Mouse (Mus musculus) heart, embryonic 15.5 days (tissue): ENCODE results near the gene Tcam1. TPM values are rescaled to one million over a fixed set of nuclear protein-coding genes. Genes with fewer than 3 reads are reported as not detected.

Experiments used
- ATAC-seq: fragments of 200-750 bp; cut with Nextera tagmentation; replicated peaks from 2 replicates; pipeline ENCODE4 v1.8.0; 2017; ENCODE audit warnings: low read depth, moderate TSS enrichment; ENCODE audit not compliant: insufficient number of reproducible peaks, insufficient read depth, low FRiP score
- H3K27ac ChIP-seq: fragments of 300-500 bp; sonication (generic); 2 replicates; pipeline ENCODE4 v1.5.1; 2015; ENCODE audit warnings: mild to moderate bottlenecking, inconsistent platforms
- H3K27me3 ChIP-seq: fragments of 300-500 bp; sonication (generic); 2 replicates; pipeline ENCODE4 v1.6.1; 2015; ENCODE audit warnings: inconsistent platforms
- H3K36me3 ChIP-seq: fragments of 300-500 bp; sonication (generic); 2 replicates; pipeline ENCODE4 v1.6.1; 2015; ENCODE audit warnings: mild to moderate bottlenecking, inconsistent platforms
- H3K4me1 ChIP-seq: fragments of 300-500 bp; sonication (generic); replicated peaks from 2 replicates; pipeline ENCODE4 v1.6.1; 2015; ENCODE audit warnings: inconsistent platforms
- H3K4me2 ChIP-seq: fragments of 300-500 bp; sonication (generic); 2 replicates; pipeline ENCODE4 v1.6.1; 2015; ENCODE audit warnings: inconsistent platforms, mild to moderate bottlenecking, moderate library complexity
- H3K4me3 ChIP-seq: fragments of 300-500 bp; sonication (generic); 2 replicates; pipeline ENCODE4 v1.5.1; 2015; ENCODE audit warnings: mild to moderate bottlenecking, inconsistent platforms
- H3K9ac ChIP-seq: fragments of 300-500 bp; sonication (generic); 2 replicates; pipeline ENCODE4 v1.6.1; 2015; ENCODE audit warnings: mild to moderate bottlenecking, inconsistent platforms
- H3K9me3 ChIP-seq: fragments of 300-500 bp; sonication (generic); replicated peaks from 2 replicates; pipeline ENCODE4 v1.6.1; 2016; ENCODE audit warnings: inconsistent platforms
- WGBS: fragments of 180-500 bp; shearing (Covaris S2); methylation state at CpG from one replicate; pipeline ENCODE4 v1.1.7; 2015; ENCODE audit warnings: mixed read lengths; 5-methylcytosine and 5-hydroxymethylcytosine counted together
- polyA plus RNA-seq: library from polyadenylated mRNA; unstranded; fragments of >200 nt; fragmentation: Nextera tagmentation; extraction: Ambion mirVana; gene quantifications from 2 replicates; pipeline ENCODE4 v1.2.1, GENCODE M21; 2015

The Tcam1 gene
- polyA plus RNA-seq, 1 experiment from 2014 or later, result not detected

GRCm38 (mm10) chr11:106318406-106319366 is 42.2 kb downstream of the Tcam1 start:
- Histone ChIP-seq H3K4me3 (no peak overlapping the region), H3K36me3 (no peaks in the 10 kb centered on the region), H3K9me3 (no peaks in the 10 kb centered on the region), H3K9ac (no peak overlapping the region), H3K27me3 (no peaks in the 10 kb centered on the region), H3K4me2 (no peak overlapping the region), H3K27ac (no peak overlapping the region), H3K4me1 (peaks cover 7% of the 10 kb centered on the region)
- no peak for ATAC-seq
- 58% methylated on average over 21 of the region's 21 CpGs for WGBS

DNA sequence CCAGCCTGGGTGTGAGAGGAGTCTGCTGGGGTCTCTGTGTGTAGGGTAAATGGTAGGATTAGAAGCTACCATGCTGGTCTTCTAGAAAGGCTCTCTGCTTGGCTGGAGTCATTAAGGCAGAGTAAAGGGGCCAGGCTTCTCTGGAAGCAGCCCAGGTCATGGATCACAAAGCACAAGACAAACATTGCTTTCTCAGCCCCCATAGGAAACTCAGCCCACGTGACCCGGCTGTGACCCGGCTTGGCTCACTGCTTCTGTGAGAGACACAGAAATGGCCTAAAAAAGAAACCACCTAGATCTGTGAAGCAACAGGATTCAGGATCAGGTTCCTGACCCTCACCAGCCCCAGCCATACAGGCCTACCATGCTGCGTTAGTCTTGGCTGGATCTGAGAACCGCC is 48.4 kb downstream of the Tcam1 start:
- ATAC-seq, result no peak
- H3K9ac ChIP-seq, result no peak overlapping the region
- no peaks in the 10 kb centered on the region for H3K36me3 ChIP-seq
- 76% methylated on average over 5 of the region's 5 CpGs for WGBS
- no peaks in the 10 kb centered on the region for H3K9me3 ChIP-seq
- no peak overlapping the region for H3K27ac ChIP-seq
- peaks cover 18% of the 10 kb centered on the region for H3K4me1 ChIP-seq
- no peak overlapping the region for H3K4me3 ChIP-seq
- no peak overlapping the region for H3K4me2 ChIP-seq
- H3K27me3 ChIP-seq, result no peaks in the 10 kb centered on the region

DNA sequence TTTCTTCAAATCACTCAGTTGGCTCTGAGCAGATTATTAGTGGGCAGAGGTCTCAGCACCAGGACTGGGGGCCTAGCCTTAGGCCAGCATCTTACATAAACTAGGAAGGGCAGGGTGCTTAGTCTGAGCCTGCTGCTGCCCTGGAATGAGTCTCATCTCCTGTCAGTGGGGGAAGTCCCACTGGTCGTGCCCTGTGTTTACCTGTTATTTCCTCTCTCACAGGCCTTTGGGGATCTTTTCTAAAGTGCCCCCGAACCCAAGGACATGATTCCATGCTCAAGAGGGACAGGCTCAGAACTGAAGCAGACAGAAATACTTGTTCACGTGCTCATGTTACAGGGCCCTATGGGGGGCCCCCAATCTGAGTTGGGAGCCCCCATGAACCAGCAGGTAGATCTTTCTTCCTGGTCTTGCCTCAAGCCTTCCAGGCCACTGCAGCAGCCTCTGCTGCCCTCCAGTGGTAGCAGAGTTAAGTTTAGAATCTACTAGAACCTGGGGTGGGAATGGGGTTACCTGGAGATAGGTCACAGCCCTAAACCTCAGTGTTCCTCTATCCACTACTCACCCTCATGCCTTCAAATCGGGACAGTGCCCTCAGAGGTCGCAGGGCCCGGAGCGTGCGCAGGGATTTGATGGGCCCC is 49.2 kb downstream of the Tcam1 start:
- Histone ChIP-seq H3K36me3 (no peaks in the 10 kb centered on the region), H3K9ac (no peak overlapping the region), H3K27me3 (no peaks in the 10 kb centered on the region), H3K27ac (no peak overlapping the region), H3K4me1 (peaks cover 21% of the 10 kb centered on the region), H3K4me2 (no peak overlapping the region), H3K4me3 (no peak overlapping the region), H3K9me3 (no peaks in the 10 kb centered on the region)
- WGBS, result 56% methylated on average over 8 of the region's 8 CpGs
- ATAC-seq, result no peak

- Histone ChIP-seq H3K27ac (no peak overlapping the region), H3K4me1 (peaks cover 21% of the 10 kb centered on the region), H3K36me3 (no peaks in the 10 kb centered on the region), H3K4me2 (no peak overlapping the region), H3K27me3 (no peaks in the 10 kb centered on the region), H3K4me3 (no peak overlapping the region), H3K9me3 (no peaks in the 10 kb centered on the region), H3K9ac (no peak overlapping the region)
- ATAC-seq, result no peak
- 68% methylated on average over 8 of the region's 8 CpGs for WGBS
These were observed 50.0 kb downstream of the Tcam1 start for GRCm38 (mm10) chr11:106326475-106326874.

- Histone ChIP-seq H3K27me3 (no peaks in the 10 kb centered on the region), H3K4me1 (peaks cover 29% of the 10 kb centered on the region), H3K36me3 (no peaks in the 10 kb centered on the region), H3K9me3 (no peaks in the 10 kb centered on the region), H3K4me3 (no peak overlapping the region), H3K27ac (0 out of 2 replicates have a peak overlapping the region, but pooled peaks have one; percentile 75), H3K4me2 (no peak overlapping the region), H3K9ac (no peak overlapping the region)
- 0 out of 2 replicates have a peak, but pooled peaks have one; percentile 1 for ATAC-seq
- WGBS, result 29% methylated on average over 5 of the region's 5 CpGs
These were observed 52.0 kb downstream of the Tcam1 start for GRCm38 (mm10) chr11:106328521-106328920.

- peak; percentile 79 for ATAC-seq
- WGBS, result 24% methylated on average over 6 of the region's 6 CpGs
These were observed 52.7 kb downstream of the Tcam1 start for GRCm38 (mm10) chr11:106329128-106329527.

DNA sequence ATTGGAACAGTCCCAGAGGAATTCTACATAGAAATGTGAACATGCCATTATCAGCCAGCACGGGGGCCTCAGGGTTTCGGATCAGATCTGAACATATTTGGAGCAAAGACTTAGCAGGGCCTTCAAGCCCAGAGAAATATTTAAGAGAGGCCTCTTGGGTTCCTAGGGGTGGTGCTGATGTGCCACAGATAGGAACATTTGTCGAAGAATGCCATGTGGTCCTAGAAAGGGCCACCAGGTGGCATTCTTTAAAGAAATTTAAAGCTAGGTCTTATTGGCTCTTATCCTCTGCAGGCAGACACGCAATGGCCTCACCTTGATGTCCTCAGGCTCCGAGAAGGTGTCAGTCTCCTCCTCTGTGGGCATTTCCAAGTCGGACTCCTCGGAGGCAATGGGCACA is 53.2 kb downstream of the Tcam1 start:
- Histone ChIP-seq H3K4me2 (peak overlapping the region; percentile 14; the same call in 1 of the 2 replicates), H3K9me3 (no peaks in the 10 kb centered on the region), H3K4me1 (peaks cover 33% of the 10 kb centered on the region), H3K27me3 (no peaks in the 10 kb centered on the region), H3K9ac (no peak overlapping the region), H3K27ac (peak overlapping the region; percentile 75), H3K4me3 (no peak overlapping the region), H3K36me3 (no peaks in the 10 kb centered on the region)
- WGBS, result 40% methylated on average over 7 of the region's 7 CpGs
- 0 out of 2 replicates have a peak, but pooled peaks have one; percentile 3 for ATAC-seq

More at GRCm38 (mm10) chr11:106329128-106329527, 52.7 kb downstream of the Tcam1 start:
- no peaks in the 10 kb centered on the region for H3K27me3 ChIP-seq
- no peak overlapping the region for H3K4me3 ChIP-seq
- H3K36me3 ChIP-seq, result no peaks in the 10 kb centered on the region
- no peaks in the 10 kb centered on the region for H3K9me3 ChIP-seq
- peak overlapping the region; percentile 75 for H3K27ac ChIP-seq
- peak overlapping the region; percentile 14; the same call in 1 of the 2 replicates for H3K4me2 ChIP-seq
- peaks cover 32% of the 10 kb centered on the region for H3K4me1 ChIP-seq
- no peak overlapping the region for H3K9ac ChIP-seq

- 31% methylated on average over 4 of the region's 4 CpGs for WGBS
- H3K9me3 ChIP-seq, result no peaks in the 10 kb centered on the region
- ATAC-seq, result no peak
- H3K4me3 ChIP-seq, result no peak overlapping the region
- no peaks in the 10 kb centered on the region for H3K27me3 ChIP-seq
- no peak overlapping the region for H3K9ac ChIP-seq
- H3K4me2 ChIP-seq, result no peak overlapping the region
- H3K36me3 ChIP-seq, result no peaks in the 10 kb centered on the region
- H3K4me1 ChIP-seq, result peaks cover 33% of the 10 kb centered on the region
- H3K27ac ChIP-seq, result 0 out of 2 replicates have a peak overlapping the region, but pooled peaks have one; percentile 6
These were observed 56.0 kb downstream of the Tcam1 start for GRCm38 (mm10) chr11:106332458-106332857.

GRCm38 (mm10) chr11:106334066-106334465 is 57.6 kb downstream of the Tcam1 start:
- WGBS, result 6% methylated on average over 2 of the region's 2 CpGs
- no peak overlapping the region for H3K4me2 ChIP-seq
- H3K27ac ChIP-seq, result no peak overlapping the region
- H3K9ac ChIP-seq, result no peak overlapping the region
- no peak overlapping the region for H3K4me3 ChIP-seq
- ATAC-seq, result no peak
- H3K36me3 ChIP-seq, result no peaks in the 10 kb centered on the region
- H3K27me3 ChIP-seq, result no peaks in the 10 kb centered on the region
- H3K9me3 ChIP-seq, result no peaks in the 10 kb centered on the region
- peaks cover 24% of the 10 kb centered on the region for H3K4me1 ChIP-seq

GRCm38 (mm10) chr11:106338029-106338428 is 61.6 kb downstream of the Tcam1 start:
- no peak for ATAC-seq
- Histone ChIP-seq H3K9ac (no peak overlapping the region), H3K4me2 (no peak overlapping the region), H3K36me3 (no peaks in the 10 kb centered on the region), H3K4me1 (peaks cover 9% of the 10 kb centered on the region), H3K4me3 (no peak overlapping the region), H3K27ac (no peak overlapping the region), H3K9me3 (no peaks in the 10 kb centered on the region), H3K27me3 (no peaks in the 10 kb centered on the region)
- WGBS, result 77% methylated on average over 5 of the region's 5 CpGs
